Mouse (Mus musculus) bone marrow macrophage, adult 2 months (primary cell): Measurements from ENCODE around the gene Dnah8.

ENCODE experiments used
- CTCF ChIP-seq: IDR thresholded peaks from 2 replicates; pipeline ENCODE4 v1.5.1; 2012; ENCODE audit warnings: low read depth, mild to moderate bottlenecking, low read length, moderate library complexity
- POLR2A ChIP-seq: IDR thresholded peaks from 2 replicates; pipeline ENCODE4 v1.6.1; 2012; ENCODE audit warnings: mild to moderate bottlenecking, low read depth, low read length, borderline replicate concordance

DNA sequence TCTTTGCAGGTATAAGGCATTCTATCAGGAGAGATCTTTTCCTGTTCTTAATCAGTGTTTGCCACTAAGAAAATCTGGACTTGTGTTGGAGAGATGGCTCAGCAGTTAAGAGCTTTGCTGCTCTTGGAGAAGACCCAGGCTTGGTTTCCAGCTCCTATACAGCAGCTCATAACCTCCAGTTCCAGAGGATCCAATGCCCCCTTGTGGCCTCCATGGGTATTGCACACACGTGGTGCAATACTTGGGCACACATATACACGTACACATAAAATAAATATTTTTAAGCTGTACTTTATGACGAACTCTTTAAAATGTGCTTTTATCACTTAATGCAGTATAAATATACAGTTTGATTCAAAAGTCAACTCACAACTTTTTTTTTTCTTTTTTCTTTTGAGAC lies 24.6 kb downstream of the Dnah8 start:
- TF ChIP-seq POLR2A (no peak), CTCF (no peak)
